Mouse (Mus musculus): ENCODE data around the gene Sp6. TPM values are rescaled to one million over a fixed set of nuclear protein-coding genes. Genes with fewer than 3 reads are reported as not detected.

The Sp6 gene
- total and polyA plus RNA-seq, 3 experiments: 0.11 to 0.21 (median 0.21) TPM

GRCm38 (mm10) chr11:97063274-97063920, 50.2 kb downstream of the Sp6 start:
- no peak overlapping the region for H3K27ac ChIP-seq
- no peaks in the 10 kb centered on the region for H3K27me3 ChIP-seq (ENCODE audit: control insufficient read depth, insufficient read depth, low read length)
- no peaks in the 10 kb centered on the region for H3K36me3 ChIP-seq (ENCODE audit: control insufficient read depth, insufficient read depth, low read length)
- TF ChIP-seq CTCF (IDR thresholded peaks at IDR 0.05) (no peak), EP300 (IDR thresholded peaks at IDR 0.05; ENCODE audit: insufficient read depth, low read depth, low read length) (no peak), POLR2A (IDR thresholded peaks at IDR 0.05; ENCODE audit: insufficient read depth, low read depth, low read length) (no peak)
- no peak overlapping the region for H3K4me3 ChIP-seq
- no peaks in the 10 kb centered on the region for H3K4me1 ChIP-seq (ENCODE audit: control insufficient read depth, insufficient read depth, low read length)
- intact Hi-C loops (cut with DNase I): no loop called here
- H3K79me2 ChIP-seq (replicated peaks; ENCODE audit: control insufficient read depth, insufficient read depth, low read length): no peaks in the 10 kb centered on the region
- 32% methylated on average over 9 of the region's 9 CpGs for WGBS
- no peak for DNase-seq
- no peak overlapping the region for H3K9ac ChIP-seq (ENCODE audit: low read depth, low read length)

GRCm38 (mm10) chr11:97063921-97064295, 50.7 kb downstream of the Sp6 start:
- Histone ChIP-seq H3K4me3 (no peak overlapping the region), H3K27ac (no peak overlapping the region), H3K4me1 (ENCODE audit: control insufficient read depth, insufficient read depth, low read length) (no peaks in the 10 kb centered on the region), H3K79me2 (replicated peaks; ENCODE audit: control insufficient read depth, insufficient read depth, low read length) (no peaks in the 10 kb centered on the region), H3K36me3 (ENCODE audit: control insufficient read depth, insufficient read depth, low read length) (no peaks in the 10 kb centered on the region), H3K27me3 (ENCODE audit: control insufficient read depth, insufficient read depth, low read length) (no peaks in the 10 kb centered on the region), H3K9ac (ENCODE audit: low read depth, low read length) (no peak overlapping the region)
- TF ChIP-seq POLR2A (IDR thresholded peaks at IDR 0.05; ENCODE audit: insufficient read depth, low read depth, low read length) (no peak), CTCF (IDR thresholded peaks at IDR 0.05) (peak; percentile 54), EP300 (IDR thresholded peaks at IDR 0.05; ENCODE audit: insufficient read depth, low read depth, low read length) (no peak)
- intact Hi-C loops (cut with DNase I): no loop called here
- WGBS: 81% methylated on average over 3 of the region's 3 CpGs
- DNase-seq: no peak

- no peak for TF ChIP-seq CTCF (IDR thresholded peaks at IDR 0.05)
- TF ChIP-seq POLR2A (IDR thresholded peaks at IDR 0.05; ENCODE audit: insufficient read depth, low read depth, low read length): no peak
- no peak for TF ChIP-seq EP300 (IDR thresholded peaks at IDR 0.05; ENCODE audit: insufficient read depth, low read depth, low read length)
- Histone ChIP-seq H3K4me1 (ENCODE audit: control insufficient read depth, insufficient read depth, low read length) (no peaks in the 10 kb centered on the region), H3K79me2 (replicated peaks; ENCODE audit: control insufficient read depth, insufficient read depth, low read length) (no peaks in the 10 kb centered on the region), H3K27me3 (ENCODE audit: control insufficient read depth, insufficient read depth, low read length) (no peaks in the 10 kb centered on the region), H3K27ac (no peak overlapping the region), H3K4me3 (no peak overlapping the region), H3K9ac (ENCODE audit: low read depth, low read length) (no peak overlapping the region), H3K36me3 (ENCODE audit: control insufficient read depth, insufficient read depth, low read length) (no peaks in the 10 kb centered on the region)
- 83% methylated on average over 12 of the region's 12 CpGs for WGBS
- DNase-seq: no peak
- intact Hi-C loops (cut with DNase I): no loop called here
Measured at GRCm38 (mm10) chr11:97065538-97066295, 52.5 kb downstream of the Sp6 start.

GRCm38 (mm10) chr11:97066656-97067360, 53.6 kb downstream of the Sp6 start:
- H3K79me2 ChIP-seq (replicated peaks; ENCODE audit: control insufficient read depth, insufficient read depth, low read length): no peaks in the 10 kb centered on the region
- no peaks in the 10 kb centered on the region for H3K27me3 ChIP-seq (ENCODE audit: control insufficient read depth, insufficient read depth, low read length)
- no peaks in the 10 kb centered on the region for H3K4me1 ChIP-seq (ENCODE audit: control insufficient read depth, insufficient read depth, low read length)
- H3K9ac ChIP-seq (ENCODE audit: low read depth, low read length): no peak overlapping the region
- no peak for TF ChIP-seq EP300 (IDR thresholded peaks at IDR 0.05; ENCODE audit: insufficient read depth, low read depth, low read length)
- no peak for TF ChIP-seq CTCF (IDR thresholded peaks at IDR 0.05)
- no peak for TF ChIP-seq POLR2A (IDR thresholded peaks at IDR 0.05; ENCODE audit: insufficient read depth, low read depth, low read length)
- DNase-seq: no peak
- no peak overlapping the region for H3K4me3 ChIP-seq
- intact Hi-C loops (cut with DNase I): no loop called here
- no peaks in the 10 kb centered on the region for H3K36me3 ChIP-seq (ENCODE audit: control insufficient read depth, insufficient read depth, low read length)
- 73% methylated on average over 22 of the region's 22 CpGs for WGBS
- H3K27ac ChIP-seq: no peak overlapping the region

GRCm38 (mm10) chr11:97069333-97069732, 56.1 kb downstream of the Sp6 start:
- Histone ChIP-seq H3K27ac (no peak overlapping the region), H3K79me2 (replicated peaks; ENCODE audit: control insufficient read depth, insufficient read depth, low read length) (no peaks in the 10 kb centered on the region), H3K9ac (ENCODE audit: low read depth, low read length) (no peak overlapping the region), H3K4me1 (ENCODE audit: control insufficient read depth, insufficient read depth, low read length) (no peaks in the 10 kb centered on the region), H3K27me3 (ENCODE audit: control insufficient read depth, insufficient read depth, low read length) (no peaks in the 10 kb centered on the region), H3K4me3 (no peak overlapping the region), H3K36me3 (ENCODE audit: control insufficient read depth, insufficient read depth, low read length) (no peaks in the 10 kb centered on the region)
- DNase-seq: no peak
- no peak for TF ChIP-seq POLR2A (IDR thresholded peaks at IDR 0.05; ENCODE audit: insufficient read depth, low read depth, low read length)
- TF ChIP-seq EP300 (IDR thresholded peaks at IDR 0.05; ENCODE audit: insufficient read depth, low read depth, low read length): no peak
- no peak for TF ChIP-seq CTCF (IDR thresholded peaks at IDR 0.05)
- 80% methylated on average over 1 of the region's 1 CpGs for WGBS
- intact Hi-C loops (cut with DNase I): no loop called here

Measured in heart, adult 2 months (tissue).